Mouse (Mus musculus): ENCODE measurements around the gene Lxn.
A peak's percentile ranks its signal among the peaks of the same experiment; 100 is the strongest.

Gene Lxn

GRCm38 (mm10) chr3:67463450-67464372, at the start of gene Lxn:
Gene Lxn, minus strand, starts transcription at chr3:67463926.
- DNase-seq (ENCODE audit: low spot score in 2 of 2): peak; percentile 32 to 55

- DNase-seq (ENCODE audit: low spot score in 2 of 2): peak; percentile 77 to 82
These were observed 49.1 kb upstream of the Lxn start for GRCm38 (mm10) chr3:67512807-67513206.

GRCm38 (mm10) chr3:67508216-67508892, 44.6 kb upstream of the Lxn start:
- no peak for DNase-seq (ENCODE audit: low spot score in 2 of 2)

GRCm38 (mm10) chr3:67505286-67505685, 41.6 kb upstream of the Lxn start:
- no peak for DNase-seq (ENCODE audit: low spot score in 2 of 2)

- no peak for DNase-seq (ENCODE audit: low spot score in 2 of 2)
These were observed 40.2 kb upstream of the Lxn start for GRCm38 (mm10) chr3:67503878-67504277.

GRCm38 (mm10) chr3:67499406-67499791, 35.7 kb upstream of the Lxn start:
- no peak for DNase-seq (ENCODE audit: low spot score in 2 of 2)

- no peak for DNase-seq (ENCODE audit: low spot score in 2 of 2)
These were observed 35.2 kb upstream of the Lxn start for GRCm38 (mm10) chr3:67498773-67499405.

- no peak for DNase-seq (ENCODE audit: low spot score in 2 of 2)
These were observed 34.3 kb upstream of the Lxn start for GRCm38 (mm10) chr3:67497998-67498397.

GRCm38 (mm10) chr3:67496310-67496709, 32.6 kb upstream of the Lxn start:
- no peak for DNase-seq (ENCODE audit: low spot score in 2 of 2)

GRCm38 (mm10) chr3:67493132-67493531, 29.4 kb upstream of the Lxn start:
- no peak for DNase-seq (ENCODE audit: low spot score in 2 of 2)

GRCm38 (mm10) chr3:67492086-67492869, 28.6 kb upstream of the Lxn start:
- DNase-seq (ENCODE audit: low spot score in 2 of 2): no peak

GRCm38 (mm10) chr3:67490156-67490555, 26.4 kb upstream of the Lxn start:
- no peak for DNase-seq (ENCODE audit: low spot score in 2 of 2)

GRCm38 (mm10) chr3:67485233-67485632, 21.5 kb upstream of the Lxn start:
- no peak for DNase-seq (ENCODE audit: low spot score in 2 of 2)

GRCm38 (mm10) chr3:67482400-67482799, 18.7 kb upstream of the Lxn start:
- no peak for DNase-seq (ENCODE audit: low spot score in 2 of 2)

- DNase-seq (ENCODE audit: low spot score in 2 of 2): no peak
These were observed 16.1 kb upstream of the Lxn start for GRCm38 (mm10) chr3:67479806-67480205.

GRCm38 (mm10) chr3:67473438-67473837, 9.7 kb upstream of the Lxn start:
- DNase-seq (ENCODE audit: low spot score in 2 of 2): no peak

GRCm38 (mm10) chr3:67471408-67472127, 7.8 kb upstream of the Lxn start:
- DNase-seq (ENCODE audit: low spot score in 2 of 2): no peak

- DNase-seq (ENCODE audit: low spot score in 2 of 2): no peak
These were observed 3.6 kb upstream of the Lxn start for GRCm38 (mm10) chr3:67467281-67467680.

GRCm38 (mm10) chr3:67466576-67466975, 2.9 kb upstream of the Lxn start:
- DNase-seq (ENCODE audit: low spot score in 2 of 2): no peak

GRCm38 (mm10) chr3:67463001-67463400, 725 bp downstream of the Lxn start:
- no peak for DNase-seq (ENCODE audit: low spot score in 2 of 2)

GRCm38 (mm10) chr3:67462578-67462977, 1.1 kb downstream of the Lxn start:
- no peak for DNase-seq (ENCODE audit: low spot score in 2 of 2)
